ENCODE assay signal across 8 mouse cellular contexts in genomic region chr17:25567261-25567660, GRCm38 (mm10). TPM values are rescaled to one million over a fixed set of nuclear protein-coding genes. Genes with fewer than 3 reads are reported as not detected.
DNase-seq lines count a peak whose midpoint lies in the region; ATAC-seq and TF ChIP-seq lines count a peak whose summit lies in the region.

No protein-coding gene starts in this region.

- 0 out of 2 replicates have a peak overlapping the region, but pooled peaks have one; percentile 24 for H3K9ac ChIP-seq in heart, embryonic 13.5 days
- H3K9ac ChIP-seq in forebrain, embryonic 14.5 days (ENCODE audit: low read length), result peak overlapping the region; percentile 13; the same call in 1 of the 2 replicates
- no peak overlapping the region for H3K9ac ChIP-seq in limb, embryonic 11.5 days (ENCODE audit: low read length)

- no peak for ATAC-seq in heart, embryonic 13.5 days (ENCODE audit: extremely low read depth, insufficient number of reproducible peaks, low FRiP score, low TSS enrichment)
- ATAC-seq in forebrain, embryonic 14.5 days, result no peak
- no peak for ATAC-seq in limb, embryonic 11.5 days (ENCODE audit: insufficient number of reproducible peaks, low FRiP score, low TSS enrichment, low read depth)

- WGBS in heart, embryonic 13.5 days, result 74% methylated on average over 13 of the region's 13 CpGs
- WGBS in forebrain, embryonic 14.5 days, result 76% methylated on average over 13 of the region's 13 CpGs
- 81% methylated on average over 13 of the region's 13 CpGs for WGBS in limb, embryonic 11.5 days

- peaks cover 44% of the 10 kb centered on the region for H3K4me1 ChIP-seq in heart, embryonic 13.5 days
- H3K4me1 ChIP-seq in E14TG2a.4 (replicated peaks; ENCODE audit: low read depth, low read length), result peaks cover 30% of the 10 kb centered on the region
- H3K4me1 ChIP-seq in forebrain, embryonic 14.5 days (ENCODE audit: control insufficient read depth, insufficient read depth, low read length), result peaks cover 53% of the 10 kb centered on the region
- H3K4me1 ChIP-seq in limb, embryonic 11.5 days (ENCODE audit: control insufficient read depth, insufficient read depth, low read length), result peaks cover 26% of the 10 kb centered on the region

- no peaks in the 10 kb centered on the region for H3K9me3 ChIP-seq in heart, embryonic 13.5 days
- H3K9me3 ChIP-seq in E14TG2a.4 (ENCODE audit: low read length), result no peaks in the 10 kb centered on the region
- no peaks in the 10 kb centered on the region for H3K9me3 ChIP-seq in forebrain, embryonic 14.5 days (replicated peaks; ENCODE audit: control insufficient read depth, low read length)
- H3K9me3 ChIP-seq in limb, embryonic 11.5 days (ENCODE audit: control insufficient read depth, low read length), result no peaks in the 10 kb centered on the region

- H3K27me3 ChIP-seq in heart, embryonic 13.5 days (replicated peaks), result peaks cover 46% of the 10 kb centered on the region
- H3K27me3 ChIP-seq in E14TG2a.4 (ENCODE audit: insufficient read depth, low read length), result peaks cover 79% of the 10 kb centered on the region
- peaks cover 13% of the 10 kb centered on the region for H3K27me3 ChIP-seq in forebrain, embryonic 14.5 days (replicated peaks; ENCODE audit: control insufficient read depth, insufficient read depth, low read length)
- H3K27me3 ChIP-seq in limb, embryonic 11.5 days (ENCODE audit: control insufficient read depth, insufficient read depth, low read length), result peaks cover 13% of the 10 kb centered on the region

- no peaks in the 10 kb centered on the region for H3K36me3 ChIP-seq in heart, embryonic 13.5 days
- H3K36me3 ChIP-seq in E14TG2a.4 (ENCODE audit: insufficient read depth, low read length), result no peaks in the 10 kb centered on the region
- no peaks in the 10 kb centered on the region for H3K36me3 ChIP-seq in forebrain, embryonic 14.5 days (ENCODE audit: control insufficient read depth, insufficient read depth, low read length)
- no peaks in the 10 kb centered on the region for H3K36me3 ChIP-seq in limb, embryonic 11.5 days (ENCODE audit: control insufficient read depth, insufficient read depth, low read length)

- H3K4me2 ChIP-seq in heart, embryonic 13.5 days, result no peak overlapping the region
- peak overlapping the region; percentile 91 for H3K4me2 ChIP-seq in forebrain, embryonic 14.5 days (ENCODE audit: low read length)
- H3K4me2 ChIP-seq in limb, embryonic 11.5 days (ENCODE audit: low read depth, severe bottlenecking), result peak overlapping the region; percentile 10; the same call in 1 of the 2 replicates

- DNase-seq in heart, adult 11 months, result no peak
- DNase-seq in forebrain, embryonic 14.5 days (ENCODE audit: low spot score), result no peak
- no peak for DNase-seq in limb, embryonic 11.5 days (ENCODE audit: low spot score)
- no peak for DNase-seq in spleen, postnatal 4 days (ENCODE audit: low spot score in 2 of 2)
- DNase-seq in adrenal gland, postnatal 25 days, result no peak
- no peak for DNase-seq in heart, postnatal 25 days (ENCODE audit: low spot score)

- H3K4me3 ChIP-seq in heart, embryonic 13.5 days, result no peak overlapping the region
- H3K4me3 ChIP-seq in E14TG2a.4 (replicated peaks; ENCODE audit: low read length), result peak overlapping the region; percentile 72
- peak overlapping the region; percentile 53; the same call in 1 of the 2 replicates for H3K4me3 ChIP-seq in forebrain, embryonic 14.5 days (ENCODE audit: low read depth, low read length)
- H3K4me3 ChIP-seq in limb, embryonic 11.5 days (ENCODE audit: low read depth, low read length), result no peak overlapping the region

- TF ChIP-seq CTCF in E14TG2a.4 (conservative IDR thresholded peaks at IDR 0.05; ENCODE audit: low read length), result no peak

- intact Hi-C loops in heart, postnatal 25 days (cut with DNase I), result loop anchor here (2.0 kb wide), 1 partner anchor 132 kb away; no protein-coding TSS in a partner anchor

- no peak overlapping the region for H3K27ac ChIP-seq in heart, embryonic 13.5 days (replicated peaks)
- H3K27ac ChIP-seq in forebrain, embryonic 14.5 days (ENCODE audit: low read depth, low read length), result no peak overlapping the region
- no peak overlapping the region for H3K27ac ChIP-seq in limb, embryonic 11.5 days (replicated peaks; ENCODE audit: low read depth, low read length)

RNA-seq across cellular contexts. Expression of gene Sox8, which starts 3.2 kb away (rescaled TPM):
- polyA plus RNA-seq in heart, embryonic 13.5 days (2015; fragmentation: Nextera tagmentation; extraction: Ambion mirVana), result 0.53 and 1.5 TPM in 2 replicates
- 17.6 and 20.8 TPM in 2 replicates for polyA plus RNA-seq in forebrain, embryonic 14.5 days (2014; fragmentation: Nextera tagmentation; extraction: Ambion mirVana)
- polyA plus RNA-seq in limb, embryonic 11.5 days (2014; fragmentation: Nextera tagmentation; extraction: Ambion mirVana), result 7.1 and 8.8 TPM in 2 replicates
- 0.52 and 1.1 TPM in 2 replicates for total RNA-seq in adrenal gland, postnatal 25 days (2021)
- total RNA-seq in heart, postnatal 25 days (2021), result under 1 TPM; 0.25 to 0.75 TPM

RNA-seq across cellular contexts. Expression of gene Lmf1, which starts 11.6 kb away (rescaled TPM):
- polyA plus RNA-seq in heart, embryonic 13.5 days (2015; fragmentation: Nextera tagmentation; extraction: Ambion mirVana), result 30.2 and 35.7 TPM in 2 replicates
- polyA plus RNA-seq in forebrain, embryonic 14.5 days (2014; fragmentation: Nextera tagmentation; extraction: Ambion mirVana), result 18.8 and 19.1 TPM in 2 replicates
- 22.5 and 23.8 TPM in 2 replicates for polyA plus RNA-seq in limb, embryonic 11.5 days (2014; fragmentation: Nextera tagmentation; extraction: Ambion mirVana)
- total RNA-seq in adrenal gland, postnatal 25 days (2021), result 41.0 and 41.5 TPM in 2 replicates
- 10 to 100 TPM; 31.7 to 34.3 TPM for total RNA-seq in heart, postnatal 25 days (2021)

Comparison
In these comparisons a context has a peak if more than half of its experiments do, and no peak if none do; other contexts are left out.
1. H3K4me3 ChIP-seq: peak in E14TG2a.4 (single experiment) and forebrain, embryonic 14.5 days (single experiment); none in heart, embryonic 13.5 days (single experiment) and limb, embryonic 11.5 days (single experiment).